Mouse (Mus musculus) midbrain, embryonic 15.5 days (tissue): Measurements from ENCODE around the gene Lmf2. TPM values are rescaled to one million over a fixed set of nuclear protein-coding genes. Genes with fewer than 3 reads are reported as not detected.

Experiments used
- ATAC-seq: fragments of 200-750 bp; cut with Nextera tagmentation; replicated peaks from 2 replicates; pipeline ENCODE4 v1.8.0; 2017; ENCODE audit warnings: moderate TSS enrichment
- H3K27ac ChIP-seq: fragments of 300-500 bp; sonication (generic); 2 replicates; pipeline ENCODE4 v1.5.1; 2015; ENCODE audit warnings: mild to moderate bottlenecking, inconsistent platforms
- H3K27me3 ChIP-seq: fragments of 300-500 bp; sonication (generic); replicated peaks from 2 replicates; pipeline ENCODE4 v1.6.1; 2015; ENCODE audit warnings: inconsistent platforms
- H3K36me3 ChIP-seq: fragments of 300-500 bp; sonication (generic); replicated peaks from 2 replicates; pipeline ENCODE4 v1.6.1; 2015; ENCODE audit warnings: inconsistent platforms
- H3K4me1 ChIP-seq: fragments of 300-500 bp; sonication (generic); 2 replicates; pipeline ENCODE4 v1.6.1; 2015; ENCODE audit warnings: inconsistent platforms
- H3K4me2 ChIP-seq: fragments of 300-500 bp; sonication (generic); 2 replicates; pipeline ENCODE4 v1.6.1; 2015; ENCODE audit warnings: inconsistent platforms, mild to moderate bottlenecking, moderate library complexity
- H3K4me3 ChIP-seq: fragments of 300-500 bp; sonication (generic); 2 replicates; pipeline ENCODE4 v1.5.1; 2015; ENCODE audit warnings: mild to moderate bottlenecking, inconsistent platforms
- H3K9ac ChIP-seq: fragments of 300-500 bp; sonication (generic); 2 replicates; pipeline ENCODE4 v1.6.1; 2015; ENCODE audit warnings: mild to moderate bottlenecking, inconsistent platforms
- H3K9me3 ChIP-seq: fragments of 300-500 bp; sonication (generic); 2 replicates; pipeline ENCODE4 v1.6.1; 2016; ENCODE audit warnings: inconsistent platforms
- WGBS: fragments of 180-500 bp; shearing (Covaris S2); methylation state at CpG from one replicate; pipeline ENCODE4 v1.1.7; 2015; ENCODE audit warnings: mixed read lengths; 5-methylcytosine and 5-hydroxymethylcytosine counted together
- polyA plus RNA-seq: library from polyadenylated mRNA; unstranded; fragments of >200 nt; fragmentation: Nextera tagmentation; extraction: Ambion mirVana; gene quantifications from 2 replicates; pipeline ENCODE4 v1.2.1, GENCODE M21; 2015

Lmf2 gene
- polyA plus RNA-seq, 1 experiment from 2014 or later, result 30.5 TPM

DNA sequence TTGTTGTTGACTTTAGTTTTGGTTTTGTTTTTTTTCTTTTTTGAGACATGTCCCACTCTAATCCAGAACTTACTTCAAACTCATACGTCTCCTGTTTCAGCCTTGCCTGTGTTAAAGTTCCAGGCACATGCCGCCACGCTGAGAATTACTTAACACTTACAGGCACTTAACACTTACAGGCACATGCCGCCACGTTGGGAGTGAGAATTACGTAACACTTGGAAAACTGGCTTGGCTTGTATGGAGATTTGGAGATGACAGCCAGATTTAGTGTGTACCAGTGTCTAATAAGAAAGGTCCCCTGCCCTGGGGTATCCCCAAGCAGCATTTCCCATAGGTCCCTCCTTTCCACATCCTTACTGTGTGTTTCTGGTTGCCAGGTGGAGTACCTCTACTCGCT lies 7.6 kb upstream of the Lmf2 start:
- H3K4me3 ChIP-seq, result no peak overlapping the region
- ATAC-seq, result no peak
- 93% methylated on average over 7 of the region's 7 CpGs for WGBS

DNA sequence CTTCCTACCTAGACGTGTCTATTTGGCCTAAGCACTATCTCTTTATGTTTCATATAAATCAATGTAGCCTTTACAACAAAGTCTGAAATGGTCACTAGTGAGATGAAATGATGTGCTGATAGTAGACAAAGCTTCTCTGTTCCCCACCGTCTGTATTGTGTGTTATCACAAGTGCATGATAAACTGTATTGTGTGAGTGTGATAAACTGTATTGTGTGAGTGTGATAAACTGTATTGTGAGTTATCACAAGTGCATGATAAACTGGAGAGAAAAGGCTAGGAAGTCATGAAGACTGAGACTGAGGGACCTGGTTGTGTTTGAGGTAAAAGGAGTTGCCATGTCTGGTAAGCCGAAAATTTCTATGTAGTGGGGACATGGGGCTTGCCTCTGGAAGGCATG lies 3.3 kb upstream of the Lmf2 start:
- WGBS, result 91% methylated on average over 3 of the region's 3 CpGs
- H3K9ac ChIP-seq, result no peak overlapping the region
- H3K27ac ChIP-seq, result no peak overlapping the region
- no peaks in the 10 kb centered on the region for H3K9me3 ChIP-seq
- H3K4me1 ChIP-seq, result peaks cover 40% of the 10 kb centered on the region
- no peak overlapping the region for H3K4me3 ChIP-seq
- H3K4me2 ChIP-seq, result no peak overlapping the region
- no peak for ATAC-seq
- peaks cover 13% of the 10 kb centered on the region; the same call in 1 of the 2 replicates for H3K36me3 ChIP-seq
- no peaks in the 10 kb centered on the region for H3K27me3 ChIP-seq

More for the DNA sequence above, 7.6 kb upstream of the Lmf2 start:
- no peaks in the 10 kb centered on the region for H3K9me3 ChIP-seq
- peaks cover 12% of the 10 kb centered on the region; the same call in 1 of the 2 replicates for H3K4me1 ChIP-seq
- H3K4me2 ChIP-seq, result no peak overlapping the region
- H3K36me3 ChIP-seq, result peaks cover 54% of the 10 kb centered on the region
- H3K27me3 ChIP-seq, result no peaks in the 10 kb centered on the region
- no peak overlapping the region for H3K27ac ChIP-seq
- H3K9ac ChIP-seq, result no peak overlapping the region

DNA sequence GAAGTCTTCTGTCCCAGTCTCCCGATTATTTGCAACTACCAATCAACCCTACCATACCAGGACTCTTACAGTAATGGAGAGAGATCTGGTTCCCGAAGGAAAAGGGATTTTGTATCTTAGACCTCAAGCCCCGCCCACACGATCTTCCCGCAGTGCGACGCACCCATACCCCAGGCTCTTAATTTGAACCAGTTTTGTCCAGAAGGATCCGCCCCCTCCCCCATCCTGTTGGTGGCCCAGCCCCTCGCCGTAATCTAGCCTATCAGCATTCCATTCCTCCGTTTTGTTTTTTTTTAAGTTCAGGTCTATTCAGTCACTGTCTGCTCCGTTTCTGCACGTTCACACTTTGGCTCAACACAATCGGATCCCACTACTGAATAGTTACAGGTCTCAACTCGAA lies 913 bp upstream of the Lmf2 start:
- peak; percentile 31; the same call in 1 of the 2 replicates for ATAC-seq
- H3K27ac ChIP-seq, result peak overlapping the region; percentile 80
- peak overlapping the region; percentile 85 for H3K4me2 ChIP-seq
- H3K36me3 ChIP-seq, result peaks cover 17% of the 10 kb centered on the region
- peak overlapping the region; percentile 79 for H3K9ac ChIP-seq
- H3K9me3 ChIP-seq, result no peaks in the 10 kb centered on the region
- H3K4me1 ChIP-seq, result peaks cover 40% of the 10 kb centered on the region
- under 1% methylated on average over 15 of the region's 15 CpGs for WGBS
- peak overlapping the region; percentile 86 for H3K4me3 ChIP-seq
- H3K27me3 ChIP-seq, result no peaks in the 10 kb centered on the region

DNA sequence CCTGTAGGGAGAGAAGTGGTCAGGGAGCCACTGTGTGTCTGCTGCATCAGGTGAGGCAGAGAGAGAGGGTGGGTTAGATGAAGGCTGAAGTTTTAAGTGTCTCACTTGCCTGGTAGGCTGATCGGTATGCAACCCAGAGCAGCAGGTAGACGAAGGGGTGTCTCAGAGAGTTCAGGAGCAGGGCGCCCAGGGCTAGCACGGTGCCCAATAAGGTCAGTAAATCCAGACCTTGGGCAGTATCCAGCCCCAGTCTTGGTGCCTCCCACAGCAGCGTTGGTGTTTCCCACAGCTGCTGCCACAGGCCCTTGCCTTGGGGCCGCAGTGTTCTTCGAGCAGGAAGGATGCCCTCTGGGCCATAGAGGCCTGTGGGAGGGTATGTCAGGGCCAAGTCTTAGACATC lies 1.0 kb downstream of the Lmf2 start:
- 86% methylated on average over 7 of the region's 7 CpGs for WGBS
- Histone ChIP-seq H3K4me2 (peak overlapping the region; percentile 85), H3K9me3 (no peaks in the 10 kb centered on the region), H3K27me3 (no peaks in the 10 kb centered on the region), H3K27ac (no peak overlapping the region), H3K36me3 (peaks cover 21% of the 10 kb centered on the region), H3K9ac (peak overlapping the region; percentile 79), H3K4me3 (peak overlapping the region; percentile 86), H3K4me1 (peaks cover 40% of the 10 kb centered on the region)
- ATAC-seq, result 0 out of 2 replicates have a peak, but pooled peaks have one; percentile 10

DNA sequence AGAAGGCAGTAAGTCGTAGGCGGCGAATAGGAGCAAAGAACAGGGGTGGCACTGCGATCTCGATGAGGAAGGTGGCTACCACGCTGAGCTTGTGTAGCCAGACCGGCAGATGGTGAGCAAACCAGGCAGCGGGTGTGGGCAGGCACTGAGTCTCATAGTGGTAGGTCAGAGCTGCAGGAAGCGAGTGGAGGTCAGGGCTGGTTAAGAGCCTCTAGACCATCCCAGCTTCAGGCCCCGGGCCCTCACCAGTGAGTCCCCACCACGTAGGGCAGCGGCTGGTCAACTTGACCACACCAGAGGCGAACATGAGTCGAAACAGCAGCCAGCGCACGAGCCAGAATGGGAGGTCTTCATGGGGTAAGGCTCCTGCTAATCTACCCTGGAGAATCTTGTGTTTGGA lies 1.6 kb downstream of the Lmf2 start:
- H3K27me3 ChIP-seq, result no peaks in the 10 kb centered on the region
- no peak overlapping the region for H3K4me2 ChIP-seq
- H3K9ac ChIP-seq, result no peak overlapping the region
- 0 out of 2 replicates have a peak overlapping the region, but pooled peaks have one; percentile 86 for H3K4me3 ChIP-seq
- H3K9me3 ChIP-seq, result no peaks in the 10 kb centered on the region
- H3K4me1 ChIP-seq, result peaks cover 36% of the 10 kb centered on the region
- no peak for ATAC-seq
- H3K27ac ChIP-seq, result no peak overlapping the region
- H3K36me3 ChIP-seq, result peaks cover 21% of the 10 kb centered on the region
- 96% methylated on average over 16 of the region's 16 CpGs for WGBS

DNA sequence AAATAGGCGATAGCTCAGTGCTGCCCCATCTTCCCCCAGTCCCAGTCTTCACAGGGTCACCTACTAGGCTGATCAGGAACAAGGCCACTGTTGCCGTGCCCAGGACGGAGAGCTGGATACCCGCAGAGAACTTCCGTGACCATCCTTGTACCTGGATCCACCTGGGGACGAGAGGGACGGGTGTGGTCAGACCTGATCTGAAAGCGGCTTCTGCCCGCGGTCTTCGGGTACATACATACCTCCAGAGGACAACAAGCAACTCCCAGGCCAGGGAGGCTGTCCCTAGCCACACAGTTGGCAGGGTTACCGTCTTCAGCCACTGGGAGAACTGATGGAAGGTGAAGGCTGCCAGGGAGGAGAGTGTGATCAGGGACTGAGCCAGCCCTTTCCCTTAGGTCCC lies 2.7 kb downstream of the Lmf2 start:
- no peak overlapping the region for H3K4me3 ChIP-seq
- 97% methylated on average over 12 of the region's 12 CpGs for WGBS
- H3K36me3 ChIP-seq, result peaks cover 21% of the 10 kb centered on the region
- no peak overlapping the region for H3K4me2 ChIP-seq
- no peaks in the 10 kb centered on the region for H3K27me3 ChIP-seq
- no peaks in the 10 kb centered on the region for H3K9me3 ChIP-seq
- H3K27ac ChIP-seq, result no peak overlapping the region
- no peak overlapping the region for H3K9ac ChIP-seq
- H3K4me1 ChIP-seq, result peaks cover 26% of the 10 kb centered on the region
- ATAC-seq, result no peak

DNA sequence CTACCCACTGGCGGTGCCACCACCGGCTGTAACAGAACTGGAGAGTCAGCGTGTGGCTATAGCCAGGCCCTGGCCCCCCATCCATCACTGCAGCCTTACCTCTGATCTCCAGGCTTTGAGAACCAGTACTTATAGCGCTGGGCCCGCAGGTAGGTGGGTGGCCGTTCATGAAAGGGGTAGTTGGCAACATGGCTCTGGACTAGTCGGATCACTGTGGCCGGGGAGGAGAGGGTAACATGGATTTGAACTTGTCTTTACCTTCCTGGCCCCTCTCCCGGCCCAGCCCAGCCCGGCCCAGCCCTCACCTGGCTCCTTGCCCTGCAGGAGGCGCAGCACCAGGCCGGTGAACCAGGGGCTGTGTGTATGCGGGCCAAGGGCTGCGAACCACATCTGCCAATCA lies 3.4 kb downstream of the Lmf2 start:
- peaks cover 19% of the 10 kb centered on the region for H3K4me1 ChIP-seq
- 96% methylated on average over 14 of the region's 14 CpGs for WGBS
- no peaks in the 10 kb centered on the region for H3K9me3 ChIP-seq
- H3K27ac ChIP-seq, result no peak overlapping the region
- H3K9ac ChIP-seq, result no peak overlapping the region
- peaks cover 21% of the 10 kb centered on the region for H3K36me3 ChIP-seq
- no peak overlapping the region for H3K4me2 ChIP-seq
- H3K27me3 ChIP-seq, result no peaks in the 10 kb centered on the region
- no peak overlapping the region for H3K4me3 ChIP-seq
- ATAC-seq, result no peak

DNA sequence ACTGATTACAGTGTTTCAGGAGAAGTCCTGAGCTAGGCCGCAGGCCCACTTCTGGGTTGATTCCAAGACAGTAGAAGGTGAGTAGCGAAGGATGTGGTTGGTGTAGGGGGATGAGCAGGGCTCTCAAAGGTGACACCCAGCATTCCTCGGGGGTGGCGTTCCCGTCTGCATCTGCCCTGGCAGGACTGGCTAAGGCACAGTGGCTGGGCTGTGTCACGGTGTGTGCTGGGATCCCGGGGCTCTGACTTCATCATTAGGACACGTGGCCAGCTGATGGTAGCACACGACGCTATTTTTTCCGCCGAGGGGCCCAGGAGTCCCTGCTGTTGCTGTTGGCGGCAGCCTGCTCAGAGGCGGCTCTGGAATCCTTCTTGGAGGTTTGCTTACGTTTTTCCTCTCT lies 4.2 kb downstream of the Lmf2 start:
- H3K4me2 ChIP-seq, result no peak overlapping the region
- no peaks in the 10 kb centered on the region for H3K27me3 ChIP-seq
- no peak overlapping the region for H3K4me3 ChIP-seq
- no peak overlapping the region for H3K27ac ChIP-seq
- H3K36me3 ChIP-seq, result peaks cover 21% of the 10 kb centered on the region
- WGBS, result 89% methylated on average over 15 of the region's 15 CpGs
- H3K4me1 ChIP-seq, result peaks cover 12% of the 10 kb centered on the region
- no peaks in the 10 kb centered on the region for H3K9me3 ChIP-seq
- ATAC-seq, result no peak
- no peak overlapping the region for H3K9ac ChIP-seq

DNA sequence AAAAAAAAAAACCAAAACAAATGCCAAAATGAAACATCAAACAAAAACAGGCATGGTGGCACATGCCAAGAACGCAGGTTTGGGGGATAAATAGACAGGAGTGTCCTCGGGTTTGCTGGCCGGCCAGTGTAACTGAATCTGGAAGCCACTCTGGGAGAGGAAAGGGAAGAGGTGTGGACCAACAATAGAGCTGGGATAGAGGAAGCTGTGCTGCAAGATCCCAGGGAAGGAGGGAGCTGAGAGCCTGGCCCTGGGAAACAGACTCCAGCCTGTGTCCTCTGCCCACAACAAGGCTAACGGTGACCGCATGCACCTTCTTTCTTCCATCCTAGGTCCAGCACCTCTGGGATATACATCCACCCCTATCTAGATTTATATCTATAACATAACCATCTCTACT lies 5.0 kb downstream of the Lmf2 start:
- Histone ChIP-seq H3K36me3 (peaks cover 21% of the 10 kb centered on the region), H3K27me3 (no peaks in the 10 kb centered on the region), H3K9me3 (no peaks in the 10 kb centered on the region), H3K27ac (no peak overlapping the region), H3K4me1 (peaks cover 11% of the 10 kb centered on the region), H3K4me3 (no peak overlapping the region), H3K4me2 (no peak overlapping the region), H3K9ac (no peak overlapping the region)
- WGBS, result 90% methylated on average over 5 of the region's 5 CpGs
- ATAC-seq, result no peak

DNA sequence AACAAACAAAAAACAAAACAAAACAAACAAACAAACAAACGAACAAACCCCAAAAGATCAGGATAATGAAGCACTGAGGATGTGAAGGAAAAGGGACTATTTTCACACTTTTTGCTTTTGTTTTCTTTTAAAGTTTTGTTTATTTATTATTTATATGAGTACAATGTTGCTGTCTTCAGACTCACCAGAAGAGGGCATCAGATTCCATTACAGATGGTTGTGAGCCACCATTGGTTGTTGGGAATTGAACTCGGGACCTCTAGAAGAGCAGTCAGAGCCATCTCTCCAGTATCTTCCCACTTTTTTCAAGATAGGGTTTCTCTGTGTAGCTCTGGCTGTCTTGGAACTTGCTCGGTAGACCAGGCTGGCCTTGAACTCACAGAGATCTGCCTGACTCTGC lies 12.1 kb downstream of the Lmf2 start:
- no peaks in the 10 kb centered on the region for H3K4me1 ChIP-seq
- no peak overlapping the region for H3K4me2 ChIP-seq
- no peaks in the 10 kb centered on the region for H3K27me3 ChIP-seq
- H3K27ac ChIP-seq, result no peak overlapping the region
- H3K9ac ChIP-seq, result no peak overlapping the region
- no peak overlapping the region for H3K4me3 ChIP-seq
- no peaks in the 10 kb centered on the region for H3K9me3 ChIP-seq
- WGBS, result 94% methylated on average over 3 of the region's 3 CpGs
- no peaks in the 10 kb centered on the region for H3K36me3 ChIP-seq
- no peak for ATAC-seq

DNA sequence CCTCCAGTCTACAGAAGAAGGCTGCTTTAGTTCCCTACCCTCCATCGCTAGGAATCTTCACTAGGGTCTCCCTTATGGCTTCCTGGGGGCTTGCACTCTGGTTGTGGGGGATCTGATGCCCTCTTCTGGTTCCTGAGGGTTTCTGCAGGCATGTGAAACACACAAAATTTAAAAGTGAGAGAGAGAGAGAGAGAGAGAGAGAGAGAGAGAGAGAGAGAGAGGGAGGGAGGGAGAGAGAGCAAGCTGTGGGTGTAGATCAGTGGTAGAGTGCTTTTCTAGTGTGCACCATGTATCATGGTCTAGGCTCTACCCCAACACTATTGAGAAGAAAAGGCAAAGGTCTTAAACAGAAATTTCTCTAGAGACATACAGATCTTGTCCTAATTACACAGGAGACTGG lies 13.8 kb downstream of the Lmf2 start:
- ATAC-seq, result no peak
- Histone ChIP-seq H3K9me3 (no peaks in the 10 kb centered on the region), H3K36me3 (no peaks in the 10 kb centered on the region), H3K27ac (no peak overlapping the region), H3K4me1 (no peaks in the 10 kb centered on the region), H3K4me3 (no peak overlapping the region), H3K27me3 (no peaks in the 10 kb centered on the region), H3K4me2 (no peak overlapping the region), H3K9ac (no peak overlapping the region)
- whole genome bisulfite sequencing, result 33% methylated on average over 1 of the region's 1 CpGs

DNA sequence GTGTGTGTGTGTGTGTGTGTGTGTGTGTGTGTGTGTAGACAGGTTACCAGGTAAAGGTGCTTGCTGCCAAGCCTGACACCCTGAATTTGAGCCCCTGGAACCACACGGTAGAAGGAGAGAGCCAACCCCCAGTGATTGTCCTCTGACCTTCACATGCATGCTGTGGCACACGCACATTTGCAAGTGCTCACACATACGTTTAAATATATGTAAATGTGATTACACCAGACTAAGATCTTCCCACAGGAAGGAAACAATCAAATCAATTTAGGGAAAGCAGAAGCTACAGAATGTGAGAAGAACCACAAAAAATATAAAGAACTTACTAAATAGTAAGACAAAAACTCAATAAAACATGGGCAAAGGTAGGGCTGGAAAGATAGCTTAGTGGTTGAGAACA lies 15.3 kb downstream of the Lmf2 start:
- ATAC-seq, result no peak
- WGBS, result 85% methylated on average over 3 of the region's 3 CpGs

DNA sequence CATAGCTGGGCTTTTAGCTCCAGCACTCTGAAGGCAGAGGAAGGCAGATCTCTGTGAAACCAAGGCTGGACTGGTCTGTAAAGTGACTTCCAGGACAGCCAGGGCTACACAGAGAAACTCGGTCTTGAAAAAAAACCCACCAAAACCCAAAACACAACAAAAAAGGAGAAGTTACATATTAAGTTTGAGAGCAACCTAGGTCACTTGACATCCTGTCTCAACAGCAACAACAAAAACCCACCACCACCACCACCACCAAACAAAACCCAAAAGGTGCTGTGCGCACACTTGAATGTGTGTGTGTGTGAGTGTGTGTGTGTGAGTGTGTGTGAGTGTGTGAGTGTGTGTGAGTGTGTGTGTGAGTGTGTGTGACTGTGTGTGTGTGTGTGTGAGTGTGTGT lies 15.8 kb downstream of the Lmf2 start:
- WGBS, result 90% methylated on average over 2 of the region's 2 CpGs
- no peak for ATAC-seq
- Histone ChIP-seq H3K4me1 (no peaks in the 10 kb centered on the region), H3K27ac (no peak overlapping the region), H3K4me3 (no peak overlapping the region), H3K9me3 (no peaks in the 10 kb centered on the region), H3K4me2 (no peak overlapping the region), H3K27me3 (no peaks in the 10 kb centered on the region), H3K9ac (no peak overlapping the region), H3K36me3 (no peaks in the 10 kb centered on the region)

More for the DNA sequence above, 15.3 kb downstream of the Lmf2 start:
- no peaks in the 10 kb centered on the region for H3K36me3 ChIP-seq
- H3K4me3 ChIP-seq, result no peak overlapping the region
- H3K4me2 ChIP-seq, result no peak overlapping the region
- H3K4me1 ChIP-seq, result no peaks in the 10 kb centered on the region
- H3K27ac ChIP-seq, result no peak overlapping the region
- no peaks in the 10 kb centered on the region for H3K27me3 ChIP-seq
- no peaks in the 10 kb centered on the region for H3K9me3 ChIP-seq
- H3K9ac ChIP-seq, result no peak overlapping the region
